Mouse (Mus musculus): ENCODE measurements around the gene Stambpl1. TPM values are rescaled to one million over a fixed set of nuclear protein-coding genes. Genes with fewer than 3 reads are reported as not detected.

Gene Stambpl1
- polyA plus RNA-seq, 1 experiment from 2014 or later: 11.9 TPM

GRCm38 (mm10) chr19:34220732-34221380, 28.8 kb downstream of the Stambpl1 start:
- no peaks in the 10 kb centered on the region for H3K9me3 ChIP-seq (ENCODE audit: control insufficient read depth, low read length)
- H3K4me2 ChIP-seq (ENCODE audit: low read depth, low read length): no peak overlapping the region
- H3K27ac ChIP-seq (ENCODE audit: low read length): no peak overlapping the region
- no peaks in the 10 kb centered on the region for H3K27me3 ChIP-seq (ENCODE audit: control insufficient read depth, insufficient read depth, low read depth, low read length)
- no peak for ATAC-seq (ENCODE audit: low read depth)
- 50% methylated on average over 3 of the region's 3 CpGs for whole genome bisulfite sequencing
- no peak overlapping the region for H3K4me3 ChIP-seq (ENCODE audit: low read length)
- H3K36me3 ChIP-seq (ENCODE audit: control insufficient read depth, insufficient read depth, low read length): no peaks in the 10 kb centered on the region
- H3K4me1 ChIP-seq (replicated peaks; ENCODE audit: control insufficient read depth, insufficient read depth, low read length): no peaks in the 10 kb centered on the region
- H3K9ac ChIP-seq (ENCODE audit: low read length): no peak overlapping the region

GRCm38 (mm10) chr19:34222805-34223204, 30.8 kb downstream of the Stambpl1 start:
- Histone ChIP-seq H3K4me3 (ENCODE audit: low read length) (no peak overlapping the region), H3K27me3 (ENCODE audit: control insufficient read depth, insufficient read depth, low read depth, low read length) (no peaks in the 10 kb centered on the region), H3K27ac (ENCODE audit: low read length) (no peak overlapping the region), H3K9me3 (ENCODE audit: control insufficient read depth, low read length) (no peaks in the 10 kb centered on the region), H3K4me1 (replicated peaks; ENCODE audit: control insufficient read depth, insufficient read depth, low read length) (no peaks in the 10 kb centered on the region), H3K36me3 (ENCODE audit: control insufficient read depth, insufficient read depth, low read length) (no peaks in the 10 kb centered on the region), H3K4me2 (ENCODE audit: low read depth, low read length) (no peak overlapping the region), H3K9ac (ENCODE audit: low read length) (no peak overlapping the region)
- no peak for ATAC-seq (ENCODE audit: low read depth)
- WGBS: 86% methylated on average over 3 of the region's 3 CpGs

DNA sequence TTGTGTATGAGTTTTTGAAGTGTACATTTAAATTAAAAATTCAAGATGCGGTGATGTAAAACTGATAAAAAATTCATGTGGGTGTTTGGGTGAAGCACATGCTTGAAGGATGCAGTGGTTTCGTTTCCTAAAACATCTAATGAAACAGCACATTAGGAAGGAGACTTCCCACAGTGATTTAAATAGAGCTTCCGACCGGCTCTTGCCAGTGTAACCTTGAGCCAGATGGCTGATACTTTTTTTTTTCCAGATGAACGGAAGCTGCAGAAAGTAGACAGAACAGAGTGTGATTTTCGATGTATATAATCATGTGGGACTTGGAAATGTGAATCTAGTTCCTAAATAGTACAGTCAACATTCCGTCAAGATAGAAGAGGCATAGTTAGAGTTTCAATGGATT, 39.6 kb downstream of the Stambpl1 start:
- H3K4me3 ChIP-seq (ENCODE audit: low read length): no peak overlapping the region
- H3K4me1 ChIP-seq (replicated peaks; ENCODE audit: control insufficient read depth, insufficient read depth, low read length): peaks cover 2% of the 10 kb centered on the region; the same call in 1 of the 2 replicates
- 64% methylated on average over 7 of the region's 7 CpGs for WGBS
- H3K4me2 ChIP-seq (ENCODE audit: low read depth, low read length): no peak overlapping the region
- H3K9ac ChIP-seq (ENCODE audit: low read length): no peak overlapping the region
- H3K36me3 ChIP-seq (ENCODE audit: control insufficient read depth, insufficient read depth, low read length): no peaks in the 10 kb centered on the region
- no peak for ATAC-seq (ENCODE audit: low read depth)
- H3K9me3 ChIP-seq (ENCODE audit: control insufficient read depth, low read length): no peaks in the 10 kb centered on the region
- H3K27ac ChIP-seq (ENCODE audit: low read length): no peak overlapping the region
- H3K27me3 ChIP-seq (ENCODE audit: control insufficient read depth, insufficient read depth, low read depth, low read length): no peaks in the 10 kb centered on the region

DNA sequence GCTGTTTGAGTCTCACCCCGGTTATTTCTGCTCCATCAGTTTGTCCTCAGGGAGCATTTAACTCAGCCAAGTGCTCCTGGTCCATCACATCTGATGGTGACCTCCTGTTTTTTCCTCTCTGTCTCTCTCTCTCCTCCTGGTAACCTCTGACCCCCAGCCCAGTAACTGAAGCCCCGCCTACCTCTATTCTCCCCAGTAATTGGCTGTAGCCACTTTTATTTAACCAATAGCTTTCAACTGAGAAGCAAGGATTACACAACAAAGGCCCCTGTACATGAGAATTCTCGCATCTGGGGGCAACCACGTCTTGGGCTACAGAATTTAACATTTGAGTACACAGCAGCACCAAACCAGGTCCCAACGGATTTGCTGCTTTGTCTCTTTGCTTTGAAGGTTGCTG, 40.3 kb downstream of the Stambpl1 start:
- WGBS: 67% methylated on average over 5 of the region's 5 CpGs
- peaks cover 2% of the 10 kb centered on the region; the same call in 1 of the 2 replicates for H3K4me1 ChIP-seq (replicated peaks; ENCODE audit: control insufficient read depth, insufficient read depth, low read length)
- no peaks in the 10 kb centered on the region for H3K27me3 ChIP-seq (ENCODE audit: control insufficient read depth, insufficient read depth, low read depth, low read length)
- no peak for ATAC-seq (ENCODE audit: low read depth)
- no peaks in the 10 kb centered on the region for H3K36me3 ChIP-seq (ENCODE audit: control insufficient read depth, insufficient read depth, low read length)
- H3K9me3 ChIP-seq (ENCODE audit: control insufficient read depth, low read length): no peaks in the 10 kb centered on the region
- no peak overlapping the region for H3K9ac ChIP-seq (ENCODE audit: low read length)
- no peak overlapping the region for H3K27ac ChIP-seq (ENCODE audit: low read length)
- no peak overlapping the region for H3K4me3 ChIP-seq (ENCODE audit: low read length)
- no peak overlapping the region for H3K4me2 ChIP-seq (ENCODE audit: low read depth, low read length)

- Histone ChIP-seq H3K36me3 (ENCODE audit: control insufficient read depth, insufficient read depth, low read length) (no peaks in the 10 kb centered on the region), H3K27ac (ENCODE audit: low read length) (no peak overlapping the region), H3K4me2 (ENCODE audit: low read depth, low read length) (no peak overlapping the region), H3K4me1 (replicated peaks; ENCODE audit: control insufficient read depth, insufficient read depth, low read length) (peaks cover 2% of the 10 kb centered on the region; the same call in 1 of the 2 replicates), H3K4me3 (ENCODE audit: low read length) (no peak overlapping the region), H3K27me3 (ENCODE audit: control insufficient read depth, insufficient read depth, low read depth, low read length) (no peaks in the 10 kb centered on the region), H3K9me3 (ENCODE audit: control insufficient read depth, low read length) (no peaks in the 10 kb centered on the region), H3K9ac (ENCODE audit: low read length) (no peak overlapping the region)
- 42% methylated on average over 14 of the region's 14 CpGs for WGBS
- ATAC-seq (ENCODE audit: low read depth): peak; percentile 79
These were observed 41.9 kb downstream of the Stambpl1 start for GRCm38 (mm10) chr19:34233944-34234343.

GRCm38 (mm10) chr19:34236049-34236448, 44.0 kb downstream of the Stambpl1 start:
- Histone ChIP-seq H3K36me3 (ENCODE audit: control insufficient read depth, insufficient read depth, low read length) (no peaks in the 10 kb centered on the region), H3K27me3 (ENCODE audit: control insufficient read depth, insufficient read depth, low read depth, low read length) (no peaks in the 10 kb centered on the region), H3K4me1 (replicated peaks; ENCODE audit: control insufficient read depth, insufficient read depth, low read length) (peaks cover 2% of the 10 kb centered on the region; the same call in 1 of the 2 replicates), H3K4me3 (ENCODE audit: low read length) (no peak overlapping the region), H3K27ac (ENCODE audit: low read length) (no peak overlapping the region), H3K4me2 (ENCODE audit: low read depth, low read length) (no peak overlapping the region), H3K9ac (ENCODE audit: low read length) (no peak overlapping the region), H3K9me3 (ENCODE audit: control insufficient read depth, low read length) (no peaks in the 10 kb centered on the region)
- peak; percentile 65 for ATAC-seq (ENCODE audit: low read depth)
- 49% methylated on average over 3 of the region's 3 CpGs for WGBS

DNA sequence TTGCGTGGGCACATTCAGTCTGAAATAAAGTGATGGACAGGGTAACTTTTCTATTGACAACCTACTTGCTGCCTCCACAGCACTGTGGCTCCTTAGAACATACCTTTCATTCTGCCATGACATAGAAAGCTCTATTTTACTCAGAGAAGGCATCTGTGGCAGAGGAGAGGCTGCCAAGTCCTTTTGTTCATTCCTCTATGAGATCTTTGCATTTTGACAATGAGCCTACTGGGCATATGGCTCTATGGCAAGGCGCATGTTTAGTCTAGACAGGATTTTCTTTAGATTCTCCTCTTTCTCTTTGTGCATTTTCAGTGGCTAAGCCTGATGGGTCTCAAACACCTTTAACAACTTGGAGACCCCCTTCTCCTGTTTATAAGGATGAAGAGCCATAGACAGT, 45.7 kb downstream of the Stambpl1 start:
- H3K4me3 ChIP-seq (ENCODE audit: low read length): no peak overlapping the region
- H3K9me3 ChIP-seq (ENCODE audit: control insufficient read depth, low read length): no peaks in the 10 kb centered on the region
- no peak overlapping the region for H3K27ac ChIP-seq (ENCODE audit: low read length)
- WGBS: 98% methylated on average over 2 of the region's 2 CpGs
- no peaks in the 10 kb centered on the region for H3K27me3 ChIP-seq (ENCODE audit: control insufficient read depth, insufficient read depth, low read depth, low read length)
- no peak overlapping the region for H3K9ac ChIP-seq (ENCODE audit: low read length)
- H3K36me3 ChIP-seq (ENCODE audit: control insufficient read depth, insufficient read depth, low read length): peaks cover 2% of the 10 kb centered on the region; the same call in 1 of the 2 replicates
- no peak overlapping the region for H3K4me2 ChIP-seq (ENCODE audit: low read depth, low read length)
- H3K4me1 ChIP-seq (replicated peaks; ENCODE audit: control insufficient read depth, insufficient read depth, low read length): peaks cover 2% of the 10 kb centered on the region; the same call in 1 of the 2 replicates
- ATAC-seq (ENCODE audit: low read depth): no peak

DNA sequence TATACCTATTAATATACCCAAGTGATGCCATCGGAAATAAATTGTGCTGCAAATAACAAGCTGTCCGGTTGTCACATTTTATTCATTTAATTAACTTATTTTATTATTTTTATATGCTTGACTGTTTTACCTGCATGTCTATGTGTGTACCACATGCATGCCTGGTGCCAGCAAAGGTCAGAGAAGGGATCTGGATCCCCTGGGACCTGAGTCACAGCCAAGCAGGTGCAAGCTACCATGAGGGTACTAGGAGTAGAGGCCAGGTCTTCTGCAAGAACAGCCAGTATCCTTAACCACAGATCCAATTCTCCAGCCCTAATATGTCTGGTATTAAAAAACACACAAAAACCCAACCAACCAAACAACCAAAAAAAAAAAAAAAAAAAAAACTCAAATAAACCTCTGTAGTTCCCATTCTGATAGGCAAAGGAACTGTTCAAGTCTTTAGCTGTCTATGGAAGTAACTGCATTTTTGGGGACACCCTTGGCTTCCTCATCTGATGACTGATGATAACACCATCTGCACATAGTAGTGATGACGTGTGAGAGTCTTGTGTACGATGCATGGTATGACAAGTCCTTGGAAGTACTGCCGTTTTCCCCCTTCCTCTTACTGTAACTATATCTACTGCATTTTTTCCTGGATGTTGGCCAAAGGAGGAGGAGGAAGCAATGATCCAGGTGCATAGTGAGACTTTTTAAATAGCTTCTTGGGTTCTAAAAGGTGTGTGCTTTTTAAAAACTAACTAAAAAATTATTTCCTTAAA, 48.4 kb downstream of the Stambpl1 start:
- Histone ChIP-seq H3K9me3 (ENCODE audit: control insufficient read depth, low read length) (no peaks in the 10 kb centered on the region), H3K4me2 (ENCODE audit: low read depth, low read length) (no peak overlapping the region), H3K36me3 (ENCODE audit: control insufficient read depth, insufficient read depth, low read length) (peaks cover 7% of the 10 kb centered on the region; the same call in 1 of the 2 replicates), H3K9ac (ENCODE audit: low read length) (no peak overlapping the region), H3K4me1 (replicated peaks; ENCODE audit: control insufficient read depth, insufficient read depth, low read length) (no peaks in the 10 kb centered on the region), H3K27ac (ENCODE audit: low read length) (no peak overlapping the region), H3K27me3 (ENCODE audit: control insufficient read depth, insufficient read depth, low read depth, low read length) (no peaks in the 10 kb centered on the region), H3K4me3 (ENCODE audit: low read length) (no peak overlapping the region)
- WGBS: 76% methylated on average over 5 of the region's 5 CpGs
- no peak for ATAC-seq (ENCODE audit: low read depth)

DNA sequence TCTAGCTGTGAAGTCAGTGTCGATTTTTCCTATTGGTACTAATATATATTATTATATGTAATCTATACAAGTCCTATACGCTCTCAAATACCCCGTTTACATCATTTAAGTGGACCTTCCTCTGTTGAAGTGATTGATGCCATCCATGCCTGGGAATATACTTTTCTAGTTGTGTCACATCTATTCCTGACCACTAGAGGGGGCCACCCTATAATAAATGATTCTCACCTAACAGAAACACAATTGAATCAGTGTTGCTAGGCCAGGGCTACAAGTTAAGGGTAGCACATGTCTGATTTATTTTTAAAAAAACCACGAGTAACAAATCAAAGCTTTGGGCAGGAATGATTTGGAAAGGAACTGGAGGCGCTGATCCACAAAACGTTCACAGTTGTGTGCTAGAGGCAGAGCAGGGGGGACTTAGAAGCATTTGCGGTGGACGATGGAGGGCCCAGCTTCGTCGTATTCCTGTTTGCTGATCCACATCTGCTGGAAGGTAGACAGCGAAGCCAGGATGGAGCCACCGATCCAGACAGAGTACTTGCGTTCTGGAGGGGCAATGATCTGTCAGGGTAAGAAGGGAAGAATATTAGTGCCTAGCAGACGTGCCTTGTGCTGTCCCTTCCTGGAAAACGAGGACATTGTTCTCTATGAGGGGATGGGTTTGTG, 49.4 kb downstream of the Stambpl1 start:
- Histone ChIP-seq H3K9ac (ENCODE audit: low read length) (no peak overlapping the region), H3K27ac (ENCODE audit: low read length) (no peak overlapping the region), H3K4me2 (ENCODE audit: low read depth, low read length) (no peak overlapping the region), H3K27me3 (ENCODE audit: control insufficient read depth, insufficient read depth, low read depth, low read length) (no peaks in the 10 kb centered on the region), H3K4me1 (replicated peaks; ENCODE audit: control insufficient read depth, insufficient read depth, low read length) (no peaks in the 10 kb centered on the region), H3K36me3 (ENCODE audit: control insufficient read depth, insufficient read depth, low read length) (peaks cover 7% of the 10 kb centered on the region; the same call in 1 of the 2 replicates), H3K4me3 (ENCODE audit: low read length) (no peak overlapping the region), H3K9me3 (ENCODE audit: control insufficient read depth, low read length) (no peaks in the 10 kb centered on the region)
- ATAC-seq (ENCODE audit: low read depth): no peak
- 63% methylated on average over 15 of the region's 15 CpGs for WGBS

Data from lung, embryonic 16.5 days (tissue).